Mouse (Mus musculus) thymus, adult 18-20 months (tissue): Measurements from ENCODE around the gene Plxna2.

Source experiments
- DNase-seq, 2 experiments: peaks; one replicate each; pipeline ENCODE4 v3.0.0; 2022; ENCODE audit warnings: mixed read lengths in 2 of 2

Gene Plxna2

GRCm38 (mm10) chr1:194623641-194624040 is 5.6 kb downstream of the Plxna2 start:
- no peak for DNase-seq

DNA sequence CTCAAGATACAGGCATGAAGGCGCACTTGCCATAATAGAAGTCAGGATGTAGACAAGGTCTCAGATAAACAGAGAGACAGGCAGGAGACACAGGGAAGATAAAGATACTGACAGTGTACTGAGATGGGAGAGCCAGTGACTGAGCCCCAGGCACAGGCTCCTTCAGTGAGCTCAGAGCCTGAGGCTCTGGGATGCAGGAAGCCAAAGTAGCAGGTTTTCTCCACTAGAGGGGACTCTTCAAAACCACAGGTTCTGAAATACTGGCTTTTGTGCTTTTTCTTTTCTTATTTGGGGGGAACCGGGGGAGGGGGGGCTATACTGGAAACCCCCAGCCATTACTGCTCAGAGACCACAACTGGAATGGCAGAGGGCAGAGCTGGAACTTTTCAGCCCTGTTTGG is 6.4 kb downstream of the Plxna2 start:
- no peak for DNase-seq

GRCm38 (mm10) chr1:194624973-194625372 is 7.0 kb downstream of the Plxna2 start:
- no peak for DNase-seq

DNA sequence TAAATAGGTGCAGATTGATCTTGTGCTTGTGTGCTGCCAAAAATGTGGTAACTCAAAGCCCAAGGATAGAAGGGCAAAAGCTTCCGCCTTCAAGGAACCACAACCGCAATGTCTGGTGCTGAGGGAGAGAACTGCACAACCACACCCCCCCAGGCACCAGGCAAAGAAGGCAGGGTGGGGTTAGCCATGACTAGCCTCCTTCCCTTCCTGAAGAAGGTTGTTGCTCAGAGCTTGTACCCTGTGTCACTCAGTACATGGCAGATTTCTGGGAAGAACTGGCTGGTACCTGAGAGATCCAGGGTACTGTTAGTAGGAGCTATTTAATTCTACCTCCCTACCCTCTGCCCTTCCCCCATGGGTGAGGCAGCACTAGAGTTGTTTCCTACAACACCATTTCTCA is 8.1 kb downstream of the Plxna2 start:
- DNase-seq, result no peak

DNA sequence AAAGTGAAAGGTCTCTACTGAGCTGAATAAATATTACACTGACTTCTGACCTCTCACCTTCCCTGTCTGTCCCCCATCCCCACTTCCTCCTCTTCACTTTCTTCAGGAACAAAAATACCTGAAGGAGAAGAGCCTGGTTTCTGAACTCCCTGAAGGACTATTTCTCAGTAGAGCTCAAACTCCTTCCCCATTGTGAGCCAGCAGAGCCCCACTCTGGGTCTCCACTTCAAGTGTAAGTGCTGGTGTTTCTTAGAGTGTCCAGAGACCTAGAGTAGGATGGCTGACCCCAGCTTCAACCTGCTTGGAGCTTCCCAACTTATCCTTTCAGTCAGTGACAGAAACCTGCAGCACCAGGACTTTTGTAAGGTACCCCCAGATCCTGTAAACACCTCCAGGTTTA is 9.3 kb downstream of the Plxna2 start:
- no peak for DNase-seq

DNA sequence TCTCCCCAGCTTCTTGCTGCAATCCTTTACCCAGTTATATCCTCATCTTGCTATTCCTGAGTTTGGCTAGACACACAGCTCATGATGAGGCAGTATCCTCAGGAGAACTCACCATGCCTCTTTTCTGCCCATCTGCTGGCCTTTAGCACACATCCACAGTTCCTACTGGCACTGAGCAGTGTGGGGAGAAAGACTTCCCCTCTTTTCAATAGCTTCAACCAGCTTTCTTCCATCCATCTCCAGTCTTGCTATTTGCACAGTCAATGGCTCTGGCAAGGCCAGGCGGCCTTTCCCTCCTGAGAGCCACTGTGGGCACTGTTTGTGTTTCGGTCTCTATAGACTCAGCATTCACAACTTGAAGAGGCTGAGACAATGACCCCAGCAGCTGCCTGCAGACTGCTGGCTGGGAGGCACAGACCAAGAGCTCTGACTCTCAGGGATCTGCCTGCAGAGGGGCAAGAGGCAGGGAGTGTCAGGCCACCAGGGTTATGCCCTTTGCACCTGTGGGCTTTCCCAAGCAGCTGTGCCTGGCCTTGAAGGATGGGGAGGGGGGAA is 11.2 kb downstream of the Plxna2 start:
- DNase-seq, result no peak

GRCm38 (mm10) chr1:194630498-194631056 is 12.6 kb downstream of the Plxna2 start:
- no peak for DNase-seq

DNA sequence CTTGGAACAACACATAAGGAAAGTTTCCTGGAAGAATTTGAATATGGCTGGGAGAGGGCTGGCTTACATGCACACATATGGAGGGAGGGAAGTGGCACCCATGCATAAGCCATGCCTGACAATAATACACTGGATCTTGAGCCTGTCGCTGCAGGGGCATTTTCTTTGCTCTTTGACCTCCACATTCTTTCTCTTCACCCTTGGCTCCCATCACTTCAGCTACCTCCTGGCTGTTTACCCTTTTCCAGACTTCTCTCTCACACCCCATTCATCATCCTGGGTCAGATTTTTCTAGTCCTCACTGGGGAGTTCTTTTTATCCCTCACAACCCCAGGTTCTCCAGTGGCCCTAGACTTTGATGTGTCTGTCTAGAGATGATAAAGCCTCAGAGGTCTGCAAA is 13.6 kb downstream of the Plxna2 start:
- no peak for DNase-seq

GRCm38 (mm10) chr1:194632029-194632428 is 14.0 kb downstream of the Plxna2 start:
- DNase-seq, result no peak

DNA sequence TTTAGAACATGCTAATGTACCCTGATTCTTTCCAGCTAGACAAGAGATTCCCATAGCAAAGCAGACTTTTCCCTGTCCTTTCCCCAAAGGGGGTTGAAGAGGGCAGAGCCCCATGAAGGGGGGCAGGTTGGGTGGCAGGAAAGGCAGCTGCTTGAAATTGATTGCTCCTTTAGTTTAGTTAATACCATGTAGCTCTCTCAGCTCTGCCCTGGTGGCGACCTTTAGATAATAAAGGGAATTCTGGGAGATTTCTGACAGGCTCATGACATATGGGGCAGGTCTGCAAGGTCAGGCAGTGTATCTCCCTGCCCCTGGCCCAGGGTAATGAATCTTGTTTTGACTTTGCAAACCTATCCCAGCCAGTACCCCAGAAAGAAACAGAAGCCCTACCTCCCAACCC is 17.4 kb downstream of the Plxna2 start:
- no peak for DNase-seq

GRCm38 (mm10) chr1:194635942-194636341 is 17.9 kb downstream of the Plxna2 start:
- DNase-seq, result no peak

GRCm38 (mm10) chr1:194637391-194638304 is 19.6 kb downstream of the Plxna2 start:
- DNase-seq, result no peak

DNA sequence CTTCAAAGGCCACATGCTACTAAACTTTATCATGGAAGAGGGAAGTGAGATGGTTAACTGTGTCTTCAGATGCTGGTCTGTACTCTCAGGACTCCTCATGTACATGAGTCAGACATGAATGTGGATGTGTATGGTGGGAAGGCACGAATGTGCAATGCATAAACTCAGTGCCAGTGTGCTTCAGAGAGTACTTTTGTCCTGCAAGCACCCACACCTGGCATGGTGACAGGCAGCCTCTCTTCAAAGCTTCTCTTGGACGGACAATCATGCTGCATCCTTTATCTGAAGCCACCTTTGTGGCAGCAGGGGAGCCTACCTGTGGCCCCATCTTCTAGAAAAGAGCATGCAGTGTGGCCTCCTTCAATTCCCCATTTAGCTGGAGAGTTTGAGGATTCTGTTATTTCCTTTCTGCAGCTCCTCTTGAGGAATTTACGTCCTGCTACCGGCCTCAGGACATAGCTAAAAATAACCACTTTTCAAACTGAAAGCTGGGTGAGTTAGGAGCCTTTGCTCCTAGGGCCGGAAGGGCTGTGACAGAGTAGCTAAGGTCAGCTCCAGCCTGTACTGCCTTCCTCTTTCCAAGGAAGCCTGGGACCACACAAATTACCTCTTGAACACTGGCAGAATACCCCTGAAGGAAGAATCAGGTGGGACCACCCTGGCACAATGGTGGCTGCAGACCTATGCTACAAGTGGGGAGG is 23.7 kb downstream of the Plxna2 start:
- DNase-seq, result no peak

GRCm38 (mm10) chr1:194642302-194642787 is 24.3 kb downstream of the Plxna2 start:
- DNase-seq, result no peak

DNA sequence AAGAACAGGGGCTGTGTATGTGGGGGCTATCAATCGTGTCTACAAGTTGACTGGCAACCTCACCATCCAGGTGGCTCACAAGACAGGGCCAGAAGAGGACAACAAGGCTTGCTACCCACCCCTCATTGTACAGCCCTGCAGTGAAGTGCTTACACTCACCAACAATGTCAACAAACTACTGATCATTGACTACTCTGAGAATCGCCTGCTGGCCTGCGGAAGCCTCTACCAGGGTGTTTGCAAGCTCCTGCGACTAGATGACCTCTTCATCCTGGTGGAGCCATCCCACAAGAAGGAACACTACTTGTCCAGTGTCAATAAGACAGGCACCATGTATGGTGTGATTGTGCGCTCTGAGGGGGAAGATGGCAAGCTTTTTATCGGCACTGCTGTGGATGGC is 25.9 kb downstream of the Plxna2 start:
- DNase-seq, result no peak

DNA sequence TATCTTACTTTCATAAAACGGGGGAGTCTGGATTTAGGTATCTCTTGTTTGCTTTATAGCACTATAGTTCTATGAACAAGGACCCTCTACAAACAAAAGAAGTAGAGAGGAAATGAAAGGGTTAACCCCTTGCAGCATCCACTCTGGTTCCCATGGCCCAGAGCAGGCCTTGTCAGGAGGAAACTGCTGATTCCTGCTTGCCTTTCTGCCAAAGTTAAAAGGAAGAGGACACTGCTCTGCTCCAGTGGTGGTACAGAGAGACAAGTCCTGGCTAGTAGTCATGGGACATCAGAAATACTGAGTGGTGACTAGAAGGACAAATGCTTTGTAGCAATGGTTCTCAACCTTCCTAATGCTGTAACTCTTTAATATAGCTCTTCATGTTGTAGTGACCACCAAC is 27.9 kb downstream of the Plxna2 start:
- no peak for DNase-seq

DNA sequence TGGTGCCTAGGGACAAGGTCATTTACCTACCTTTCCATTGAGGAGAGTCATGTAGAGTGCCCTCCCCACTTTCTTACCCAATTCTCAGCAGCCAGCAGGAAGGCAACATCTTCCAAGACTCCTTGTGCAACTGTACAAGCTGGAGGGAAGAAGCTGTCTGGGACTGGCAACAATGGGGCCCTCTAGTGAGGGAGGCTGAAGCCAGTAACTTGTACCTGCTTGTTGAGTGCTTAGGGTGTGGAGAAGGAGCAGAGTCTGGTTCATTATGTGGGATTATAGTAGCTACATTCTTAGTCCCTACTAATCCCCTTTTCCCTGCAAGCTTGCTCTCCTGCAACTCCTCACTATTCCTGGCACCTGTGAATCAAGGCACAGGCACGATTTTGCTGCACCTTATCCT is 32.1 kb downstream of the Plxna2 start:
- no peak for DNase-seq

DNA sequence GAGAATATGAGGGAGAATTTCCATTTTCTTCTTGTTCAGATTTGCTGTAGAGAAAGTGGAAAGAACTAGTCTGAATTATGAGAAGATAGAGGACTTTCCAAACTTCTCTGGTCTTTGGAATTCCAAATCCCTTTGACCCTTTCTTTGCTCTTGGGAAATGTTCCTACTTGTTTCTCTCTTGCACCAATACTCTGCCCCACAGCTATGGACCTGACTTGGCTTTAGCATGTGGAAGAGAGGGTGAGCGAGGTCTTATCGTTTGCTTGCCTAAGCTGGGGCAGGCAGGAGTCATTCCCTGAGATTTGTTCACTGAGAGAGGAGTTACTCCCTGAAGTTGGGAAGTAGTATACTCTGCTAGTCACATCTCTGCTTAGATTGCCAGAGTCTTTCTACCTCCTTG is 32.5 kb downstream of the Plxna2 start:
- DNase-seq, result no peak

GRCm38 (mm10) chr1:194651987-194652386 is 34.0 kb downstream of the Plxna2 start:
- DNase-seq, result no peak

DNA sequence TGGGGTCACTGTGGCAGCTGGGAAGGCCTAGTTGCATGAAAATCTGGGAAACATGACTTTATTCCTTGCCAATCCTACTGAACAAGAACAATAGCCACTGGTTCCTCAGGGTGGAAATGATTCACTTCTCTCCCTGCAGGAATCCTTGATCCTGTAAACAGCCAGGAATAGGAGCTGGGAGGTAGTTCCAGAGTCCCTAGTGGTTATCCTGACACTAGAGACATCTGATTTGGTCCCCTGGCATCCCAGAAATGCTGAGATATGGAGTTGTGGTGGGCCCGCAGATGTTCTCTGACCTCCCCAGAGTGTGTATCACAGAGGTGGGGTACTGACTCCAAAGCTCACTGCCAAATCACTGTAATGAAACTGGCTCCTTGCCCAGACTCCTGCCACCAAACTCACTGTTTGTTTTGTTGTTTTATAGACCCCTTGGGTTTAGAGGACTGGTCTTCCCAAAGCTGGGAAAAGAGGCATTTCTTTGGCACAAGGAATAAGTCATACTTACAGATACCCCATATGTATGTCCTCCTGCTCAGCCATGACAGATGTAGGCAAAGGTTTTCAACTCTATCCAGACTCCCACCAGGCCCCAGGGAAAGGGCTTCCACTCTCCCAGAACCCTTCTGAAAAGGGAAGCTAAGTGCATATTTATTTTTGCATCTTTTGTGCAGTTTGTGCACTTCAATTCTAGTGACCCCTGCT is 40.6 kb downstream of the Plxna2 start:
- no peak for DNase-seq

GRCm38 (mm10) chr1:194660426-194661119 is 42.6 kb downstream of the Plxna2 start:
- no peak for DNase-seq

- no peak for DNase-seq
These were observed 45.0 kb downstream of the Plxna2 start for GRCm38 (mm10) chr1:194663021-194663420.
